Mouse (Mus musculus): ENCODE measurements around the gene Ulk2.

- TF ChIP-seq USF2 (conservative IDR thresholded peaks at IDR 0.05; ENCODE audit: low read depth, low read length) (no peak), EP300 (IDR thresholded peaks at IDR 0.05; ENCODE audit: low read length) (no peak), CTCF (conservative IDR thresholded peaks at IDR 0.05 in 1 of 2, IDR thresholded peaks at IDR 0.05 in 1 of 2; ENCODE audit: low read depth in 2 of 2, low read length in 2 of 2) (peak in 1 of 2 experiments; percentile 45; a peak in 2 of 4 replicates), MAX (IDR thresholded peaks at IDR 0.05; ENCODE audit: low read length) (no peak), TCF12 (IDR thresholded peaks at IDR 0.05; ENCODE audit: low read depth, low read length) (no peak)
Observed at GRCm38 (mm10) chr11:61882183-61882582, 27.3 kb upstream of the Ulk2 start.
